Mouse (Mus musculus): Measurements from ENCODE around the gene P2ry10b. TPM values are rescaled to one million over a fixed set of nuclear protein-coding genes. Genes with fewer than 3 reads are reported as not detected.

P2ry10b gene
- polyA plus RNA-seq, 1 experiment = 3.1 TPM

- TF ChIP-seq CTCF (IDR thresholded peaks at IDR 0.05; ENCODE audit: control insufficient read depth, insufficient read depth, insufficient read length) (no peak), MYOD1 (IDR thresholded peaks at IDR 0.05; ENCODE audit: control insufficient read depth, insufficient read length, low read depth) (no peak), CEBPB (IDR thresholded peaks at IDR 0.05; ENCODE audit: low read depth) (no peak), MYOG (IDR thresholded peaks at IDR 0.05; ENCODE audit: control insufficient read depth, extremely low read depth, insufficient read length) (no peak), USF1 (IDR thresholded peaks at IDR 0.05; ENCODE audit: low read depth) (no peak), MAX (IDR thresholded peaks at IDR 0.05) (no peak), FOSL1 (IDR thresholded peaks at IDR 0.05; ENCODE audit: insufficient read depth, low read length, poor library complexity, severe bottlenecking) (no peak)
- peaks cover 2% of the 10 kb centered on the region for H3K79me3 ChIP-seq (ENCODE audit: low read depth)
- H3K27me3 ChIP-seq (ENCODE audit: control insufficient read depth, insufficient read depth, insufficient read length) = no peaks in the 10 kb centered on the region
- H3K4me3 ChIP-seq (ENCODE audit: insufficient read depth, poor library complexity, severe bottlenecking) = peak overlapping the region; percentile 25
- H3K36me3 ChIP-seq (ENCODE audit: control insufficient read depth, insufficient read depth) = no peaks in the 10 kb centered on the region
- H3ac ChIP-seq (ENCODE audit: control insufficient read depth, insufficient read length, low read depth) = no peak overlapping the region
- H3K79me2 ChIP-seq (ENCODE audit: control insufficient read depth, insufficient read depth) = peaks cover 7% of the 10 kb centered on the region
These were observed 1.3 kb downstream of the P2ry10b start for GRCm38 (mm10) chrX:107150027-107150426.

- Histone ChIP-seq H3K27me3 (ENCODE audit: control insufficient read depth, insufficient read depth, insufficient read length) (no peaks in the 10 kb centered on the region), H3K79me3 (ENCODE audit: low read depth) (peaks cover 2% of the 10 kb centered on the region), H3K36me3 (ENCODE audit: control insufficient read depth, insufficient read depth) (no peaks in the 10 kb centered on the region), H3K79me2 (ENCODE audit: control insufficient read depth, insufficient read depth) (peaks cover 7% of the 10 kb centered on the region), H3ac (ENCODE audit: control insufficient read depth, insufficient read length, low read depth) (peak overlapping the region; percentile 44), H3K4me3 (ENCODE audit: insufficient read depth, poor library complexity, severe bottlenecking) (no peak overlapping the region)
- TF ChIP-seq MYOD1 (IDR thresholded peaks at IDR 0.05; ENCODE audit: control insufficient read depth, insufficient read length, low read depth) = peak; percentile 6
- no peak for TF ChIP-seq USF1 (IDR thresholded peaks at IDR 0.05; ENCODE audit: low read depth)
- no peak for TF ChIP-seq MAX (IDR thresholded peaks at IDR 0.05)
- TF ChIP-seq FOSL1 (IDR thresholded peaks at IDR 0.05; ENCODE audit: insufficient read depth, low read length, poor library complexity, severe bottlenecking) = no peak
- no peak for TF ChIP-seq CTCF (IDR thresholded peaks at IDR 0.05; ENCODE audit: control insufficient read depth, insufficient read depth, insufficient read length)
- TF ChIP-seq MYOG (IDR thresholded peaks at IDR 0.05; ENCODE audit: control insufficient read depth, extremely low read depth, insufficient read length) = no peak
- TF ChIP-seq CEBPB (IDR thresholded peaks at IDR 0.05; ENCODE audit: low read depth) = peak; percentile 78
These were observed 2.2 kb downstream of the P2ry10b start for GRCm38 (mm10) chrX:107150752-107151515.

GRCm38 (mm10) chrX:107156021-107156420 is 7.3 kb downstream of the P2ry10b start:
- Histone ChIP-seq H3K36me3 (ENCODE audit: control insufficient read depth, insufficient read depth) (no peaks in the 10 kb centered on the region), H3K79me3 (ENCODE audit: low read depth) (peaks cover 2% of the 10 kb centered on the region), H3K4me3 (ENCODE audit: insufficient read depth, poor library complexity, severe bottlenecking) (no peak overlapping the region), H3ac (ENCODE audit: control insufficient read depth, insufficient read length, low read depth) (no peak overlapping the region), H3K27me3 (ENCODE audit: control insufficient read depth, insufficient read depth, insufficient read length) (no peaks in the 10 kb centered on the region), H3K79me2 (ENCODE audit: control insufficient read depth, insufficient read depth) (peaks cover 7% of the 10 kb centered on the region)
- TF ChIP-seq MAX (IDR thresholded peaks at IDR 0.05) = no peak
- TF ChIP-seq MYOG (IDR thresholded peaks at IDR 0.05; ENCODE audit: control insufficient read depth, extremely low read depth, insufficient read length) = no peak
- no peak for TF ChIP-seq FOSL1 (IDR thresholded peaks at IDR 0.05; ENCODE audit: insufficient read depth, low read length, poor library complexity, severe bottlenecking)
- no peak for TF ChIP-seq USF1 (IDR thresholded peaks at IDR 0.05; ENCODE audit: low read depth)
- TF ChIP-seq CTCF (IDR thresholded peaks at IDR 0.05; ENCODE audit: control insufficient read depth, insufficient read depth, insufficient read length) = no peak
- TF ChIP-seq CEBPB (IDR thresholded peaks at IDR 0.05; ENCODE audit: low read depth) = no peak
- TF ChIP-seq MYOD1 (IDR thresholded peaks at IDR 0.05; ENCODE audit: control insufficient read depth, insufficient read length, low read depth) = no peak

- Histone ChIP-seq H3K27me3 (ENCODE audit: control insufficient read depth, insufficient read depth, insufficient read length) (no peaks in the 10 kb centered on the region), H3K79me3 (ENCODE audit: low read depth) (no peaks in the 10 kb centered on the region), H3K4me3 (ENCODE audit: insufficient read depth, poor library complexity, severe bottlenecking) (no peak overlapping the region), H3K79me2 (ENCODE audit: control insufficient read depth, insufficient read depth) (no peaks in the 10 kb centered on the region), H3ac (ENCODE audit: control insufficient read depth, insufficient read length, low read depth) (no peak overlapping the region), H3K36me3 (ENCODE audit: control insufficient read depth, insufficient read depth) (no peaks in the 10 kb centered on the region)
- TF ChIP-seq CTCF (IDR thresholded peaks at IDR 0.05; ENCODE audit: control insufficient read depth, insufficient read depth, insufficient read length) (no peak), CEBPB (IDR thresholded peaks at IDR 0.05; ENCODE audit: low read depth) (no peak), FOSL1 (IDR thresholded peaks at IDR 0.05; ENCODE audit: insufficient read depth, low read length, poor library complexity, severe bottlenecking) (no peak), MAX (IDR thresholded peaks at IDR 0.05) (no peak), MYOD1 (IDR thresholded peaks at IDR 0.05; ENCODE audit: control insufficient read depth, insufficient read length, low read depth) (no peak), USF1 (IDR thresholded peaks at IDR 0.05; ENCODE audit: low read depth) (no peak)
These were observed 11.8 kb downstream of the P2ry10b start for GRCm38 (mm10) chrX:107160496-107160895.

GRCm38 (mm10) chrX:107168281-107168680 is 19.6 kb downstream of the P2ry10b start:
- Histone ChIP-seq H3K36me3 (ENCODE audit: control insufficient read depth, insufficient read depth) (no peaks in the 10 kb centered on the region), H3K4me3 (ENCODE audit: insufficient read depth, poor library complexity, severe bottlenecking) (no peak overlapping the region), H3K27me3 (ENCODE audit: control insufficient read depth, insufficient read depth, insufficient read length) (no peaks in the 10 kb centered on the region), H3K79me2 (ENCODE audit: control insufficient read depth, insufficient read depth) (no peaks in the 10 kb centered on the region), H3K79me3 (ENCODE audit: low read depth) (no peaks in the 10 kb centered on the region), H3ac (ENCODE audit: control insufficient read depth, insufficient read length, low read depth) (no peak overlapping the region)
- TF ChIP-seq MYOG (IDR thresholded peaks at IDR 0.05; ENCODE audit: control insufficient read depth, extremely low read depth, insufficient read length) (no peak), MAX (IDR thresholded peaks at IDR 0.05) (no peak), CEBPB (IDR thresholded peaks at IDR 0.05; ENCODE audit: low read depth) (no peak), CTCF (IDR thresholded peaks at IDR 0.05; ENCODE audit: control insufficient read depth, insufficient read depth, insufficient read length) (no peak), MYOD1 (IDR thresholded peaks at IDR 0.05; ENCODE audit: control insufficient read depth, insufficient read length, low read depth) (no peak), FOSL1 (IDR thresholded peaks at IDR 0.05; ENCODE audit: insufficient read depth, low read length, poor library complexity, severe bottlenecking) (no peak), USF1 (IDR thresholded peaks at IDR 0.05; ENCODE audit: low read depth) (no peak)
